Mouse (Mus musculus) embryonic facial prominence, embryonic 10.5 days (tissue): ENCODE data around the gene Rpn2. TPM values are rescaled to one million over a fixed set of nuclear protein-coding genes. Genes with fewer than 3 reads are reported as not detected.

Source experiments
- DNase-seq: peaks from one replicate; pipeline ENCODE4 v3.0.0-alpha.2; 2017; ENCODE audit warnings: low spot score
- H3K27ac ChIP-seq: fragments of 300-500 bp; sonication (generic); replicated peaks from 2 replicates; pipeline ENCODE4 v1.5.1; 2016; ENCODE audit warnings: mild to moderate bottlenecking
- H3K27me3 ChIP-seq: fragments of 300-500 bp; sonication (generic); replicated peaks from 2 replicates; pipeline ENCODE4 v1.6.1; 2016; ENCODE audit warnings: low read depth, mild to moderate bottlenecking; ENCODE audit not compliant: poor library complexity, severe bottlenecking
- H3K36me3 ChIP-seq: fragments of 300-500 bp; sonication (generic); replicated peaks from 2 replicates; pipeline ENCODE4 v1.6.1; 2016; ENCODE audit warnings: mild to moderate bottlenecking, moderate library complexity
- H3K4me1 ChIP-seq: fragments of 300-500 bp; sonication (generic); 2 replicates; pipeline ENCODE4 v1.6.1; 2016
- H3K4me3 ChIP-seq: fragments of 300-500 bp; sonication (generic); 2 replicates; pipeline ENCODE4 v1.5.1; 2016; ENCODE audit warnings: mild to moderate bottlenecking, moderate library complexity
- H3K9me3 ChIP-seq: fragments of 300-500 bp; sonication (generic); 2 replicates; pipeline ENCODE4 v1.6.1; 2016; ENCODE audit warnings: mild to moderate bottlenecking
- WGBS: fragments of 180-500 bp; shearing (Covaris S2); methylation state at CpG from one replicate; pipeline ENCODE4 v1.1.7; 2016; 5-methylcytosine and 5-hydroxymethylcytosine counted together
- polyA plus RNA-seq: library from polyadenylated mRNA; unstranded; fragments of >200 nt; fragmentation: Nextera tagmentation; extraction: Ambion mirVana; gene quantifications from 2 replicates; pipeline ENCODE4 v1.2.1, GENCODE M21; 2016

Gene Rpn2
- 266 and 277 TPM in 2 replicates for polyA plus RNA-seq

DNA sequence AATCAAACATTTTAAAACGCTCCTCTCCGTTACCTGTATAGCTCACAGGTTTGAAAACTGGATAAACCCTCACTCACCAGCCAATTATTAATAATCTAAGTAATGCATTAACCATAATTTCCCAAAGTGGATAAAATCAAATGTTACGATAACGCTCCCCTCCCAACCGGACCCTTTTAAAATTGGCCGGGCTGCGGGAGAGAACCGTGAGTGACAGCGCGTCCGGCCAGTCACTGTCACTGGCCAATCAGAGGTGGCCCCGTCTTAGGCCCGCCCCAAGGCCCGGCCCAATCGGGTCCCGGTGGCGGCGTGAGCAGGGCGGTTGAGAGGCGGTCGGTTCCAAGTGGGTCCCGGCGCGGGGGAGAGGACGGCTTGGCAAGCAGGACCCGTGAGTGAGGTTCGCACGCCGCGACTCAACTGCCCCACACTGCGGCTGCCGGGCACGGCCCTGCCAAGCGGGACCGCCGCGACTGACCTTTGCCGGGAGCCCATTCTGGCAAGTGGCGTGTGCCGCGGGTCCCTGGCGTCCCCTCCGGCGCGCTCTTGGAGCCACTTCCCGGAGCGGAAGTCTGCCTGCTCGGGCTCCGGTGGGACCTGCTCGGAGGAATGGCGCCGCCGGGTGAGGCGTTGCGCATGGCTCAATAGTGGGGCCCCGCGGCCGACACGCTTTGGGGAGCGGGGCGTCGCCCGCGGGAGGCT lies at the start of gene Rpn2:
Gene Rpn2, plus strand, starts transcription at position 301 of the 699 bp plus-strand sequence.
- under 1% methylated on average over 64 of the region's 64 CpGs for WGBS
- Histone ChIP-seq H3K27ac (peak within 1 kb of the TSS; percentile 99), H3K9me3 (no peaks in the 10 kb centered on the region), H3K4me3 (peak within 1 kb of the TSS; percentile 99), H3K27me3 (no peaks in the 10 kb centered on the region), H3K4me1 (peaks cover 20% of the 10 kb centered on the region), H3K36me3 (peaks cover 32% of the 10 kb centered on the region)
- DNase-seq: peak; percentile 98

- Histone ChIP-seq H3K27me3 (no peaks in the 10 kb centered on the region), H3K9me3 (no peaks in the 10 kb centered on the region), H3K27ac (no peak overlapping the region), H3K36me3 (no peaks in the 10 kb centered on the region), H3K4me1 (no peaks in the 10 kb centered on the region), H3K4me3 (no peak overlapping the region)
- DNase-seq: no peak
- 90% methylated on average over 8 of the region's 8 CpGs for WGBS
Observed at GRCm38 (mm10) chr2:157235946-157236345, 42.9 kb upstream of the Rpn2 start.

GRCm38 (mm10) chr2:157245001-157245400 lies 33.8 kb upstream of the Rpn2 start:
- H3K9me3 ChIP-seq: no peaks in the 10 kb centered on the region
- H3K27ac ChIP-seq: no peak overlapping the region
- H3K4me1 ChIP-seq: peaks cover 11% of the 10 kb centered on the region
- H3K4me3 ChIP-seq: no peak overlapping the region
- H3K36me3 ChIP-seq: no peaks in the 10 kb centered on the region
- no peak for DNase-seq
- H3K27me3 ChIP-seq: no peaks in the 10 kb centered on the region
- WGBS: 55% methylated on average over 5 of the region's 5 CpGs

- peaks cover 11% of the 10 kb centered on the region for H3K4me1 ChIP-seq
- DNase-seq: no peak
- 72% methylated on average over 2 of the region's 2 CpGs for WGBS
Observed at GRCm38 (mm10) chr2:157245603-157246002, 33.2 kb upstream of the Rpn2 start.

DNA sequence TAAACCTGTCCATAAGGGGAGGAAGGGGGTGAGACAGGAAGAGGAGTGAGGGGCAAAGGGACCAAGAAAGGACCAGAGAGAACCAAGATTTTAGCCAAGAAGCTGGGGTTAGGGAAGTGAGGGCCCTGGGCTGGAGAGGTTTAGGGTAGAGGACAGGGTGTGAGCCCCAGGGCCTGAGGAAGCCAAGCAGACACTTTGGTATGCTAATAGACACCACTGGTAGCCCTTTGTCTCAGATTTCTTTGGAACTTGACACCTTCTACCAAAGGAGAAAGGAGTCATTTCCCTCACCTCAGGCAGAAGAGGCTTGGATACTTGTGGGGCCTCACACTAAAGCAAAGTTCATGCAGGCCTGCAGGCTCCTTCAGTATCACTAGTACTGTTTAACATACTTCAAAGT lies 30.7 kb upstream of the Rpn2 start:
- Histone ChIP-seq H3K36me3 (no peaks in the 10 kb centered on the region), H3K27ac (peak overlapping the region; percentile 16; the same call in 1 of the 2 replicates), H3K9me3 (no peaks in the 10 kb centered on the region), H3K4me1 (peaks cover 11% of the 10 kb centered on the region), H3K4me3 (no peak overlapping the region), H3K27me3 (no peaks in the 10 kb centered on the region)
- DNase-seq: peak; percentile 14

More at GRCm38 (mm10) chr2:157245603-157246002, 33.2 kb upstream of the Rpn2 start:
- Histone ChIP-seq H3K9me3 (no peaks in the 10 kb centered on the region), H3K27me3 (no peaks in the 10 kb centered on the region), H3K4me3 (no peak overlapping the region), H3K36me3 (no peaks in the 10 kb centered on the region), H3K27ac (no peak overlapping the region)

DNA sequence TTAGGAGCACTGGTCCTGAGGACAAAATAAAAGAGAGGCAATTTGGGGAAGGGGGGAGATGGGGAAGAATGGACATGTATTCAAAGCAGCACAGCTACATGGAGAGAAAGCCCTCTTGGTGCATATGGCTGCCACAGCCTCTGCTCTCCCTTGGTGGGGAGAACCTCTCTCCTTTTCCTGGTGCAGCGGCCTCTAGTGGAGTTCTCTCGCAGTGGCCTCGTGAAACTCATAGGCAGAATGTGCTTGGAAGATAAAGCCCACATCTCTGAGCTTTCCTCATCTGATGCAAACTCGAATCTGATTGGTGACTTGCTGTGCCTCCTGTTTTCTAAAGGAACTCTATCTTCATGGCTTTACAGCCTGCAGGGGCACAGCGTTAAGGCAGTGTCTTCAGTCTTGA lies 19.1 kb upstream of the Rpn2 start:
- 6% methylated on average over 5 of the region's 5 CpGs for WGBS
- H3K4me3 ChIP-seq: no peak overlapping the region
- H3K27ac ChIP-seq: no peak overlapping the region

GRCm38 (mm10) chr2:157261930-157262329 lies 16.9 kb upstream of the Rpn2 start:
- Histone ChIP-seq H3K27ac (no peak overlapping the region), H3K9me3 (no peaks in the 10 kb centered on the region), H3K4me1 (no peaks in the 10 kb centered on the region), H3K36me3 (no peaks in the 10 kb centered on the region), H3K4me3 (no peak overlapping the region), H3K27me3 (no peaks in the 10 kb centered on the region)
- no peak for DNase-seq
- 88% methylated on average over 5 of the region's 5 CpGs for WGBS

More for the DNA sequence above, 19.1 kb upstream of the Rpn2 start:
- Histone ChIP-seq H3K4me1 (no peaks in the 10 kb centered on the region), H3K9me3 (no peaks in the 10 kb centered on the region), H3K36me3 (no peaks in the 10 kb centered on the region), H3K27me3 (no peaks in the 10 kb centered on the region)
- peak; percentile 66 for DNase-seq

GRCm38 (mm10) chr2:157262506-157262905 lies 16.3 kb upstream of the Rpn2 start:
- H3K36me3 ChIP-seq: no peaks in the 10 kb centered on the region
- 68% methylated on average over 9 of the region's 9 CpGs for WGBS
- H3K27me3 ChIP-seq: no peaks in the 10 kb centered on the region
- H3K27ac ChIP-seq: no peak overlapping the region
- no peaks in the 10 kb centered on the region for H3K9me3 ChIP-seq
- H3K4me1 ChIP-seq: no peaks in the 10 kb centered on the region
- H3K4me3 ChIP-seq: no peak overlapping the region
- DNase-seq: no peak

GRCm38 (mm10) chr2:157263101-157263500 lies 15.7 kb upstream of the Rpn2 start:
- WGBS: 92% methylated on average over 1 of the region's 1 CpGs
- no peaks in the 10 kb centered on the region for H3K4me1 ChIP-seq
- H3K4me3 ChIP-seq: no peak overlapping the region
- H3K27ac ChIP-seq: no peak overlapping the region
- no peaks in the 10 kb centered on the region for H3K9me3 ChIP-seq
- no peaks in the 10 kb centered on the region for H3K27me3 ChIP-seq
- no peaks in the 10 kb centered on the region for H3K36me3 ChIP-seq
- no peak for DNase-seq

GRCm38 (mm10) chr2:157263832-157264231 lies 15.0 kb upstream of the Rpn2 start:
- Histone ChIP-seq H3K36me3 (no peaks in the 10 kb centered on the region), H3K27me3 (no peaks in the 10 kb centered on the region), H3K4me1 (no peaks in the 10 kb centered on the region), H3K27ac (no peak overlapping the region), H3K9me3 (no peaks in the 10 kb centered on the region), H3K4me3 (no peak overlapping the region)
- 77% methylated on average over 6 of the region's 6 CpGs for WGBS
- DNase-seq: no peak

DNA sequence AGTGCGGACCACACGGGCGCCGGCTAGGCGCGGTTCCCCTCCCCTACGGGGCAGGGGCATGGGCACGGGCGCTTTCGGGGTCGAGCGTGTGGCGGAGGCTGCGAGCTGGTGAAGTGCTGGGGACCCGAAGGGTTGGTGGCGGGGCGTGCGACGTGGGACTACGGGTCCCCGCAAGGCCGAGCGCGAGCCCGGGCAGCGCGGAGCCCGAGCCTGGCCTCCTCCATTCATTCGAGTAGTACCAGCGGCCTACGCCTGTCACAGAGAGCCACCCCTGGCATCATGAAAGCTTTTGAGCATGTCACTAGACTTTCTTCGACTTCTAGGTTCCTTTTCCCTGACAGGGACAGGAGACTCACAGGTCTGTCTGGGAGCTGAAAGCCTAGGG lies 591 bp downstream of the Rpn2 start, which contains the start of gene Mroh8:
Gene Mroh8, minus strand, starts transcription at position 134 of the 385 bp plus-strand sequence.
- no peak for DNase-seq
- peaks cover 37% of the 10 kb centered on the region for H3K36me3 ChIP-seq
- peak within 1 kb of the TSS; percentile 99 for H3K27ac ChIP-seq
- H3K9me3 ChIP-seq: no peaks in the 10 kb centered on the region
- H3K27me3 ChIP-seq: no peaks in the 10 kb centered on the region
- peaks cover 20% of the 10 kb centered on the region for H3K4me1 ChIP-seq
- peak within 1 kb of the TSS; percentile 99 for H3K4me3 ChIP-seq
- WGBS: under 1% methylated on average over 32 of the region's 32 CpGs

DNA sequence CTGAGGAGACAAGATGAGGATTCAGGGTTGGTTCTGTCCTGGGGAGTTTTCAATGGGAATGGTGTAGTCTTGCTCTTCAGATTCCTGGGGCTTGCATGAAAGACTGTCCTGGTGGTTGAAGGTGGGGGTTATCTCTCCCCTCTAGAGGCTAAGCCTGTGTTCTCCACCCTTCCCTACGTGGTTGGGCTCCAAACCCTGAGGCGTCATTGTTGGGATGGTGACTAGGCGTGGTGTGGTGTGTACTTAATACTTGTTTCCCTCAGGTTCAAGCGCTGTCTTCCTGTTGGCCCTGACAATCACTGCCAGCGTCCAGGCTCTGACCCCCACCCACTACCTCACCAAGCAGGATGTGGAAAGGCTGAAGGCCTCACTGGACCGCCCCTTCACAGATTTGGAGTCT lies 4.5 kb downstream of the Rpn2 start:
- 88% methylated on average over 6 of the region's 6 CpGs for WGBS
- Histone ChIP-seq H3K4me3 (no peak overlapping the region), H3K27ac (no peak overlapping the region), H3K36me3 (peaks cover 77% of the 10 kb centered on the region), H3K4me1 (peaks cover 22% of the 10 kb centered on the region), H3K9me3 (no peaks in the 10 kb centered on the region), H3K27me3 (no peaks in the 10 kb centered on the region)
- DNase-seq: no peak

- peaks cover 6% of the 10 kb centered on the region for H3K4me1 ChIP-seq
- peaks cover 100% of the 10 kb centered on the region for H3K36me3 ChIP-seq
- 48% methylated on average over 3 of the region's 3 CpGs for WGBS
- DNase-seq: peak; percentile 36
- H3K4me3 ChIP-seq: no peak overlapping the region
- no peaks in the 10 kb centered on the region for H3K27me3 ChIP-seq
- H3K9me3 ChIP-seq: no peaks in the 10 kb centered on the region
- H3K27ac ChIP-seq: no peak overlapping the region
Observed at GRCm38 (mm10) chr2:157287542-157287941, 8.7 kb downstream of the Rpn2 start.
